Mouse (Mus musculus) liver (tissue): ENCODE data around the gene Olfr461.
"Not testable (repeated sequence)": the region's sequence is repeated elsewhere in the genome, so short reads cannot be mapped to it uniquely, and the experiment has no call there.

ENCODE experiments used
- DNase-seq: peaks from one replicate; pipeline ENCODE4 v3.0.0-alpha.2; 2020; ENCODE audit warnings: mixed read lengths

The Olfr461 gene

DNA sequence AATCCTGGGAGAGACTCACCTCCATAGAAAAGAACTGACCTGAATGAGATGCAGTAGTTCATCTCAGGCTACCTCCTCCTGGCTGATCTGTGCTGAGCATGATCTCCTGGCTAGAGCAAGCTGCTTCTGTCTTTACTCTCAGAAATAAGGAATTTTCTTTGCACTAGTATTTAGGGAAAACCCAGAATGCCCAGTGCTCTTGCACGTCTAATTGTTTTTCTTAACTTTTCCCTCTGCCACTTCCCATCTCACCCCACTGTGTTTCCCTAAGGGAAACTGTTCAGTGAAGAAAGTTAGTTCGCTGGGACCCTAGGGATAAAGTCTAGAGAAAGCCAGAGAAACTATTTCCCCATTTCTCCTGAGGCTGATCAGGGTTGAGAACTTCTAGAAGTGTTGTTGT is at the start of gene Olfr461:
Gene Olfr461, minus strand, starts transcription at position 101 of the 400 bp plus-strand sequence.
- DNase-seq = no peak

- not testable (repeated sequence) for DNase-seq
These were observed 43.7 kb upstream of the Olfr461 start for GRCm38 (mm10) chr6:40598546-40598945.

DNA sequence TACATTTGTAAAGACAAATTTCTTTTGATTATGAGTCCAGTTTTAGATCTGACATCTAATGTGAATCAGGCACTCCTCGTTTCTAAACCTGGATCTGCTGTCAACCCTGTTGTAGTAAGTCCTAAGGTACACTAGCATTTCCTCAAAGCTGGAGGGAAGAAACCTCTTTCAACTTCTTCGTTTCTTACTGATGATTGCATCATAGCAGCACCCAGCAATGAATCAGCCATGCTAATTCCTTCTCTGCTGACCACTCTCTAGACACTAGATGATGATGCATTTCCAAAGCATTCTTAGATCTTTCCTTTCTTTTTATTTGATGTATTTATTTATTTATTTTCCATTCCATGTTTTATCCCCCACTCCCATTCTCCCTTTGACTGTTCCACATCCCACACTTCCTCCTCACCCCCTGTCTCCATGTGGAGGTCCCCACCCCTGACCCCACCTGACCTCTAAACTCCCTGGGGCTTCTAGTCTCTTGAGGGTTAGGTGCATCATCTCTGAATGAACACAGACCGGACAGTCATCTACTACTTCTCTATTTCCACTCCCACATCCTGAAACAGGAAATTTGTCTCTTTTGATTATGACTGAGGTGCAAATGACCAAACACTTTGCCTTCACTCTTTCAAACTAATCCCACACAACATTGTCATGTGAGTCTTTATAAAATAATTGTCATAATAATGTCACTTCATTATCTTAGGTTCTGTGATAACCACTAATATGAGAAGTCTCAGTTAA is 40.1 kb upstream of the Olfr461 start:
- no peak for DNase-seq

DNA sequence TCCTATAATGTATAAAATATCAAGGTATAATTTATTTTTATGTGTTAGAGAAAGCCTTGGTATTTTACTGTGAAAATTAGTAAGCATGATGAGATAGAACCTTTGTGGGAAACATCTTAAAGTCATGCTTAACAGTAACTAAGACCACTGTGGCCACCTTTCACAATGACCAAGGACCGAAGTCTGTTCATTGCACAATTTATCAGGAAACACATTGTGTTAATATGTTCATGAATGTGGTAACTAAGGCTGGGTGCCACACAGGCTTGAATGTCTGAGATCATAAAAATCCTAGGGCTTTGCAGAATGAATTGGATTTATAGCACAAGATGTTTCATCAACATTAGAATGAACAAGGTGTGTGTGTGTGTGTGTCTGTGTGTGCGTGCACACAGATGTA is 33.5 kb upstream of the Olfr461 start:
- DNase-seq = no peak

- DNase-seq = no peak
These were observed 30.8 kb upstream of the Olfr461 start, which contains the start of gene Clec5a for GRCm38 (mm10) chr6:40585645-40586044. Gene Clec5a, minus strand, starts transcription at chr6:40585821.

DNA sequence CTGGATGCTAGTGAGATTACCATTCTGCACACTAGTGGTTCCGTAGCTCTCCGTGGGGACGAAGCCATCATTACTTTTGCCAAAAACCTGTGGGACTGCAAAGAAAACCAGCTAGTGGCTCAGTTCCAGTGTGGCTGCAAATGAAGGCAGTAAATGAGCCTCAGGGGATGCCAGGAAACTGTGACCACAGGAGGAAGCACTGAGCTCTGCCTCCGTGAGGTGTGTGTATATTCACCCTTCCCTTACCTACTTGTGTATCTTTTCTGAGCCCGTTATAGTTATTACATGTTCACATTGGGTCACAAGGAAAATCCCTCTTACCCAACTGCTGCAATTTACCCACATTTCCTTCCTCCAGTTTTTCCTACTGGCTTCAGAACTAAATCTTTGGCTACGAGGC is 29.5 kb upstream of the Olfr461 start:
- no peak for DNase-seq

DNA sequence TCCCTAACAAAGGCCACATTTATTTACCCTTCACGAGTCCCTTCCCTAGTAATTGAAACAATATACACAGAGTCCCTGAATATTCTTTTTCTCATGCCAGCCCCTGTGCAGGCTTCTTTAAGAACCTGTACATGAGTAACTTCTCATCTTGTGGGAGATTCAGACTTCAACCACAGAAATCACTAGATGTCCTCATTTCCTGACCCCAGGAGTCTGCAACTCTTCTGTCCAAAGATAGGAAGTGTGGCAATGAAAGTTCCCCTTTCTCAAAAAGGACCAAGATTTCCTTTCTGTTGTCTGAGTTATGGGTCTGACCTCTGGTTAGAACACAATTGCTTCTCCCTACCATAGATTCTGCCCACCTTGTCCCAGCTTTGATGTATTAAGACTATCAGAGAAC is 21.5 kb upstream of the Olfr461 start:
- no peak for DNase-seq

DNA sequence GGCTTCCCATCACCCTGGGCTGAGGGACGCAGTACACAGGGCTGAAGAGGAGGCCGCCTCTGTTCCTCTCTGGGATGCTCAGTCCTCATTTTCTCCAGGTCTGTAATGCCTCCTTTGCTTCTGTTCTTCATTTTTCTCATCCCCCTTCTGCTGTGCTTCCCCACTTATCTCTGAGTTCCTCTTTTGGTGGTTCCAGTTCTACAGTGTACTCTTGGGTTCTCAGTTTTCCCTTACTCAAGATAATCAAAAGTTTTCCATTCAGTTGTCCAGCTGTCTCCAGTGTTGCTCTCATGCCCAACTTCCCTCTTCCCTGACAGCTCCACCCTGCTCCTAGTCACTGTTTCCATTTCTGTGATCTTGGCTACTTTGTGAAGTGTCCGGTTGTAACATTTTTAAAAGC is 18.8 kb upstream of the Olfr461 start:
- DNase-seq = no peak

GRCm38 (mm10) chr6:40569187-40569586 is 14.3 kb upstream of the Olfr461 start, which contains the start of gene Olfr460:
Gene Olfr460, plus strand, starts transcription at chr6:40569487.
- no peak for DNase-seq

DNA sequence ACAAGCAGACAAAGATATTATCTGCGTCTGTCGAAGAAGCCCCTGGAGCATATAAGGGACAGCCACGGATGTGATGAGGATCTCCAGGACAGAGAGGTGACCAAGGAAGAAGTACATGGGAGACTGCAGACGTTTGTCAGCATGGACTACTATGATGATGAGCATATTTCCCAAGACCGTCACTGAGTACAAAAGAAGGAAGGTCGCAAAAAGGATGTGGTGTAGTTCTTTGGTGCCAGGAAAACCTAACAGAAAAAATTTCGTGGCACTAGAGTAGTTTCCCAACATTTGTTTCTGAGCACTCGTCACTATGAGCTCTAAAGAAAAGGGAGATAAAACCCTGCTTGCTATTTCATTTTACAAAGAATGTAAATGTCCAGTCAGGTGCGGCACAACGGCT is 10.2 kb downstream of the Olfr461 start:
- DNase-seq = no peak

DNA sequence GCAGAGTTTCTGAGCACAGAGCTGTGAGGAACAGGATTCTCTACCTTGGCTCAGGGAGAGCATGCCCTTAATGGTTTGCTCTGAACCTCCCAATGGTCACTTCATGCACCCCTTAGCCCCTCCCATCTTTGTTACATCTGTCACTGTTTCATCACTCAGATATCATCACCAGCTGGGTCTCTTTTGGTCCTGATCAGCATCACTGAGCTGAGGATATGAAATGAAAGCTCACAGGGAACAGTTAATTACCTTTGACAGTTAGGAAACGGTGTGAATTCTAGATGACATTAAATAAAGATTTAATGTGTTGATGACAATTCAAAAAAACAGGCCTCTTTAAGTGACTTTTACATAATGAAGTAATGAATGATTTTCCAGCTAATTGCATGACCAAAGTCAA is 35.4 kb downstream of the Olfr461 start, which contains the start of gene Prss37:
Gene Prss37, minus strand, starts transcription at position 101 of the 400 bp plus-strand sequence.
- DNase-seq = no peak

DNA sequence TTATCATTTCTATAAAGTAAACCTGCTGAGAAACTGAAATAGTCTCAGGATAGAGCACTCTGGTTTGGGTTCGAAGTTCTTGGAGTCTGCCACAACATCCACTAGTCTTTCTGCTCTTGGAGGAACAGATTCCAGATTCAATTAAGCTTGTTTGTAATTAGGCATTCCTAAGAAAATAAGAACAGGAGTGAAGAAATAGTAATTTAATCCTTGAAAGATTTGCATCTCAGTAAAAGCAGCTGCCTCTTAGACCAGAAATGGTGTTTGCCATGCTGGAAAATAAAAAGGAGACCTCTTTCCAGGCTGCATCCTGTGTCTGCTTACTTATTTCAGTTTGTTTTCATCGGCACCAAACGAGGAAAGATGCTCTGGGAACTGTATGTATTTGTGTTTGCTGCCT is 61.6 kb downstream of the Olfr461 start, which contains the start of gene Tas2r108:
Gene Tas2r108, plus strand, starts transcription at position 301 of the 400 bp plus-strand sequence.
- no peak for DNase-seq
